Mouse (Mus musculus): ENCODE measurements around the gene Gm20388.

Gene Gm20388

GRCm38 (mm10) chr8:120270449-120270848, 359.8 kb downstream of the Gm20388 start:
- no peak for DNase-seq

DNA sequence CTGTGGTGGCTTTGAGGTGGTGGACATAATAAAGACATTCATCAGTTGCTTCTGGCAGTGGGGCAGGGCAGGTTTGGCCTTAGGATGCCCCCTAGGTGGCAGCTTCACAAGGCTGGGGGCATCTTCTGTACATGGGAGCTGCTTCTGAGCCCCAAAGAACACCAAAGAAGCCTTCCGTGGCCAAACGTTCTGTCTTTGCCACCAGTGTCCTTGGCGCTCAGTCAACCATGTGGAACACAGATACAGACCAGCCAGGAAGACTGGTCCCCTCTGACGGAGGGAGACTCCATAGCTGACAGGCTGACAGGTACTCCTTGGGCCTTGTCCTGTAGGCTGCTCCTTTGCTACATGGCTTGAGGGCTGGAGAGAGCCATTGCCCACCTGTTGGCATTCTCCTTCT, 362.8 kb downstream of the Gm20388 start:
- no peak for DNase-seq

- DNase-seq, result peak; percentile 98
Measured at GRCm38 (mm10) chr8:120276051-120276890, 365.6 kb downstream of the Gm20388 start.

DNA sequence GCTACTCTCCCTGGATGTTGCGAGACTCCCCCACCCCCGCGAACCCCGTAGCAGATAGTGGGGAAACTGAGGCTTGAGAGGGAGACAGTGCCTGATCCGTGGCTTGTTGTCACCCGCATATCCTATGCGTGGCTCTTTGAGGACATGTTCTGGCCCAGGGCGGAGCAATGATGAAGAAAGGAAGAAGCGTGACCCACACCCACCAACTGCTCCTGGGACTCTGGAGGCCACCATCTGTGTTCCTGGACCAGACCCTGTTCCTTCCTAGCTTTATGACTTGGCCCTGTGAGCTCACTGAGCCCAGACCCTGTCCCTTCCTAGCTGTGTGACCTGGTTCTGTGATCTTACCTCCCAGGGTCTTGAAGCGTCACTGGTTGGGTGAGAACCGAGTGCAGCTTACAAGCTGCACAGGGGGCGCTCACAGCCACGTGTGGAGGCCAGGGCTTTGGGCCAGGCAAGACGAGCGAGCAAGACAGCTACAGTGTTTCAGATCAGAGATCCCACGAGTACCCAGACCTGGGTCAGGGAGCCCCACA, 366.3 kb downstream of the Gm20388 start:
- DNase-seq, result peak; percentile 75

DNA sequence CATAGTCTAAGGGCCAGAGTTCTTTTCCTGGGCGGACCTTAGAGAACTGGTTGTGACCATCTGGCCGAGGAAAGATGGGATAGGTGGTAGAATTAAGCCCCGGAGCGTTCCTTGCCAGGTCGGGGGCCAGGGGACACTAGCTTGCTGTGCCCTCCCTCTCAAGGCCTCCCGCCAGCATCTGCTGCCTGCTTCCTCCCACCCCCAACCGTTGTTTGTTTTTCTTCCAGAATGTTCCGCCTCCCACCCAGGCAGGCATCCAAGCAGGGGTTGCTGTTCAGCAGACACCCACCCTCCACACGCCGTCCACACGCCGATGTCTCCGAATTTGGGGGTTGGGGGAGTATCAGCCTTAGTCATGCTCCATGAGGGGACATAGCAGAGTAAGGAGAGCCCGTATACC, 367.4 kb downstream of the Gm20388 start:
- DNase-seq, result no peak

DNA sequence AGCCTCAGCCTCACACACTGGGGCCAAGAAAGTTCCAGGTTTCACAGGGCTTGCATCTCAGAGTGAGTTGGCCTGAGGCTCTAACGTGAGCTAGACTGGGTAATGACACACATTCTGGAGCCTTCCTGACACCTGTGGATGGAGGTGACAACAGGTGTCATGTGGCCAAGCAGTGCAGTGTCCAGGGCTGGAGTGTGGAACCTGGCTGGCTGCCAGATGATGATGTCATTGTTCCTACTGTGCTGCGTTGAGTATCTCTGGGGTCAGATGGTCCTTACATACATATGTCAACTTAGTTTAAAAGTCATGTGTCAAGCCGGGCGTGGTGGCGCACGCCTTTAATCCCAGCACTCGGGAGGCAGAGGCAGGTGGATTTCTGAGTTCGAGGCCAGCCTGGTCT, 368.8 kb downstream of the Gm20388 start:
- DNase-seq, result no peak

- peak; percentile 88 for DNase-seq
Measured at GRCm38 (mm10) chr8:120281487-120281886, 370.8 kb downstream of the Gm20388 start.

DNA sequence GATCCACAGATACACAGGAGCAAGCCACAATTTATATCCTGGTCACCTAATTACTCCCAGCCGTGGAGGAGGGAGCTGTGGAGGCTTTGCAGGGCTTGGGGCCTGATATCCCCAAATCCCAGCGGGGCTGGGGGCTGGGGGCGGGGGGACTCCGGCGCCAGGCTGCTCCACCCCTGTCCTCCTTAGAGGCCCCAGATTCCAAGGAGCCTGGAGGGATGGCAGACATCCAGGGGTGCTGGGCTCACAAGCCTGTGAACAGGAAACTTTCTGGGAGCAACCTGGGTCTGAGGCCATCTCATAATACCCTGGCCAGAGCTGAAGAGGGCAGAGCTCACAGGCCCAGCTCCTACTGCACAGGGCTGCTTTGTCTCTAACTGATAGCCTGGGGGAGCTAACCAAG, 371.8 kb downstream of the Gm20388 start:
- no peak for DNase-seq

DNA sequence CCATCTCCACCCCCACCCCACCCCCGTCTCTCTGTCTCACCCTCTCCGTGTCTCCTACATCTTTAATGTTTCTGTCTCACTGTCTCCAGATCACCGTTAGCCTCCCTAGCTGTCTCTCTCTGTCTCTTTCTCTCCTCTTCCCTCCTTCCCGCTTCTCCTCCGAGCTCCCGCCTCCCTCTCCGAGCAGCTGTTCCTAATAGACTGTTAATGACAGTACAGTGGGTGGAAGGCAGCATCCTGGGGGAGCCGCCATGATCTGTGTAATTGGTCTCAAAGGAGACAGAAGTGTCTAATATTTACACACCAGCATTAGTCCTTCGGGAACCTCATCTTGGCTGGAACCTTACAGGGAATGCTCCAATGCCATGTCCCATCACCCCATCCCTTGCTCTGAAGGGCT, 373.6 kb downstream of the Gm20388 start:
- no peak for DNase-seq

DNA sequence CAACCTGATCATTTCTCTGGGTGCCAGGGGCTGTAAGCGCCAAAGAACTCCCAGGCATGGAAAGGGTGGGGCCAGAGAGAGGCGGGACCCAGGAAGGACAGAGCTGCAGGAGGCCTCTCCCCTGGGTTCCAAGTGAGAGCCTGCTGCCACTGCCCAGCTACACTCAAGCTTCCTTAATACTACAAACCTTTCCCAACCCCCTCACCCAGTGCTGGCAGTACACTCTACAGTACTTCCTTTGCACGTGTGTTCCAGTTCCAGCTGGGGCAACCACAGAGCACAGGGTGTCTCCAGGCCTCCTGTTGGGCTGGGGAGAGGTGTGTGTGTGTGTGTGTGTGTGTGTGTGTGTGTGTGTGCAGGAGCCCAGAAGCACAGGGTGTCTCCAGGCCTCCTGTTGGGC, 374.4 kb downstream of the Gm20388 start:
- no peak for DNase-seq

DNA sequence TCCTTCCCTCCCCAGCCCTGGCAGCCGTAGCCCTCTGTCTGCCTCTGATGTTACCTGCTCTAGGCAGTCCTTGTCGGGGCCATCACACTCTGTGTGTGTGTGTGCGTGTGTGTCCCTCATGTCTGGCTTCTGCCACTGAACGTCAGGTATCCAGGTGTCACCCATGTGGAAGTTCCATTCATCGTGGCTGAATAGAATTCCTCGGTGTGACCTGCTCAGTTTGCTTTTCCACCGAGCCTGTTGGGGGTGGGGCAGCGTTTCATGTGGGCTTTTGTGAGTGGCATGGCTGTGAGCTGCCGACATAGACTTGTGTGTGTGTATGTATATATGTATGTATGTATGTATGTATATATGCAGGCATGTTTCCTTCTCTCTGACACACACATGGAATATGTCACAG, 375.2 kb downstream of the Gm20388 start:
- no peak for DNase-seq

GRCm38 (mm10) chr8:120288122-120288908, 377.7 kb downstream of the Gm20388 start:
- DNase-seq, result peak; percentile 86

- DNase-seq, result no peak
Measured at GRCm38 (mm10) chr8:120289191-120289590, 378.6 kb downstream of the Gm20388 start.

- DNase-seq, result no peak
Measured at GRCm38 (mm10) chr8:120289698-120290181, 379.1 kb downstream of the Gm20388 start.

DNA sequence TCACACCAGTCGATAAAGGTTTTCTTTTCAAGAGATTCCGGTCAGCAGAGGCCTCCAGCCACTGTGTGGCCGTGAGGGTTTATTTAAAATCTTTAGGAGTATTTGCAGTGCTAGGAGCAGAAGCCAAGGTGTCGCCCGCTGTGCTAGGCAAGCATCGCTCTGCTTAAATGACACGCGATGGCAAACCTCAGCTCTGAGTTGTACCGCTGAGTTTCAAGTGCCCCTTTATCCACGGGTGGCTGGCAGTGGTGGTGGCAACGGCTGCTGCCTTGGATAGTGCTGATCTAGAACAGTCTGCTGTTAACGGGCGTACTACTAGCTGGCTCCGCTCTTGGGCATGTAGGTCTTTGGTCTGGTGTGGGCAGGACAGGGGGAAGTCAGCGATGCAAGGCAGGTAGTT, 380.0 kb downstream of the Gm20388 start:
- DNase-seq, result no peak

GRCm38 (mm10) chr8:120291650-120292049, 381.0 kb downstream of the Gm20388 start:
- no peak for DNase-seq

DNA sequence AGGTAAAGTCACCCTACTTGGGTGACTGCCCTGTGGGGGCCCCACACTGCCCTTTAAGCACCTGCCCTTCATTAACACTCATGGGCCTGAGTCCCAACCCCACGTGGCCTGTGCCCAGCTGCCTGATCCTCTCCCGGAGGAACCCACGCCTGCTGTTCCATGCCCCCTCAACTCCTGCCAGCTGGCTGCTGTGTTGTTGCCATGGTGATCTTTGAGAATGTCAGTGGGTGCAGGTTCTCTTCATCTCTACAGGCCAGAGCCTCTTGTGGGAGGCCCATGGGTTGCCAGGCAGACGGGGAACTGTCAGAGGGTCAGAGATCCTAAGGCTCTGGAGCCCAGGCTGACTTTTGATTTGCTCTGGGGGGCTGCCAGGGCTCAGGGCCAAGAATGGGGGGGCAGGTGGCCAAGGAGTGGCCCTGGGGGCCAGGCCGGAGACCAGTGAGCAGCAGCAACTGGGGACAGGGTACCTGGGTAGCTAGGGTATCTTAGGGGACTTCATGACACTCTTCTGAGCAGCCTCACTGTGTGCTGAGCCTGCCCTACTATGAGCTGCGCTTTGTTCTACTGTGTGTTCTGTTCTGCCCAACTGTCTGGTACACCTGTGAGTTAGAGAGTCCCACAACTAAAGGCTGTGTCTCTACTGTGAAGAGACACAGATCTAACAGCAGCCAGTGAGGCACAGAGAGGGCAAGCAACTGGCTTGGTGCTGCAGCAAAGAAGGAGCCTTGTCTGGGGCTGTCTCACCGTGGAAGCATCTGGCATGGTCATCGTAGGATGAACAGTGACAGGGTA, 381.9 kb downstream of the Gm20388 start:
- DNase-seq, result no peak

DNA sequence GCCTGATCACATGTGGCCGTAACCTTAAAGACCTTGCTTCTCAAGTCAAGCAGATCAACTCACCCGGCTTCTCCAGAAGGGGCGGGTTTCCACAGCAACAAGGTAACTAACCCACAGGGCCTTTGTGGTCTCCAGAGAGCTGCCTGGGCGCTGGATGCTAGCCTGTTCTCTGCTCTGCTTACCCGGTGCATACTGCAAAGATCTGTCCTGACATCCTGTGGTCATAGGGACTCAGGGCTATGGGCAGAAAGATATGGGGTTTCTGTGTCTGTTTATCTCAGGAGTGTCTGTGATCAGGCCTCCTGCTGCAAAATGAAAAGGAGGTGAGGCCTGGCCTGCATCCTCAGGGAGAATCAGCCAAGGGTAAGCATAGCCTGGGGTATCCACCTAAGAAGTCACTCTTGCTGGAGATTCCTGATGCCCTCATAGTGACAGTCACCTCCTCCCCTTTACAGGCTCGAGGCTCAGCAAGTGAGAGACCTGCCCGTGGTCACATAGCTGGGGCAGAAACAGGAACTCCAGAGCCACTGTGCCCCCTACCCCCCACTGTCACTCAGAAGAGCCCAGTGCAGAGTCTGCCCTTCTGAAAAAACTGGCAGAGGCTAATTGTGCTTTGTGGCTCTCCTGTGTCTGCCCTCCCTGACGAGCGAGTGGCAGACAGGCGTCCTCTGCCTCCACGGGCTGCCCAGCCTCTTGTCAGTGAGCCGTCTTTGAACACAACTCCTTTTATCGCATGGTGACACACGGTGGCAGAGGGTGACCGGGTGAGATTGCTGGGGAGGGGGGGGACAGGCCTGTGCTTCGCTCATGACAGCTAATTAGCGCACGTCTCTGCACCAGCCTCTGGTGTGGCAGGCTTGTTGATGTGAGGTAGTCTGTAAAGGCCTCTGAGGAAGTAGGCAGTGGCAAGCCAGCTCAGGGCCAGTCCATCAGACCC, 383.0 kb downstream of the Gm20388 start:
- DNase-seq, result no peak

DNA sequence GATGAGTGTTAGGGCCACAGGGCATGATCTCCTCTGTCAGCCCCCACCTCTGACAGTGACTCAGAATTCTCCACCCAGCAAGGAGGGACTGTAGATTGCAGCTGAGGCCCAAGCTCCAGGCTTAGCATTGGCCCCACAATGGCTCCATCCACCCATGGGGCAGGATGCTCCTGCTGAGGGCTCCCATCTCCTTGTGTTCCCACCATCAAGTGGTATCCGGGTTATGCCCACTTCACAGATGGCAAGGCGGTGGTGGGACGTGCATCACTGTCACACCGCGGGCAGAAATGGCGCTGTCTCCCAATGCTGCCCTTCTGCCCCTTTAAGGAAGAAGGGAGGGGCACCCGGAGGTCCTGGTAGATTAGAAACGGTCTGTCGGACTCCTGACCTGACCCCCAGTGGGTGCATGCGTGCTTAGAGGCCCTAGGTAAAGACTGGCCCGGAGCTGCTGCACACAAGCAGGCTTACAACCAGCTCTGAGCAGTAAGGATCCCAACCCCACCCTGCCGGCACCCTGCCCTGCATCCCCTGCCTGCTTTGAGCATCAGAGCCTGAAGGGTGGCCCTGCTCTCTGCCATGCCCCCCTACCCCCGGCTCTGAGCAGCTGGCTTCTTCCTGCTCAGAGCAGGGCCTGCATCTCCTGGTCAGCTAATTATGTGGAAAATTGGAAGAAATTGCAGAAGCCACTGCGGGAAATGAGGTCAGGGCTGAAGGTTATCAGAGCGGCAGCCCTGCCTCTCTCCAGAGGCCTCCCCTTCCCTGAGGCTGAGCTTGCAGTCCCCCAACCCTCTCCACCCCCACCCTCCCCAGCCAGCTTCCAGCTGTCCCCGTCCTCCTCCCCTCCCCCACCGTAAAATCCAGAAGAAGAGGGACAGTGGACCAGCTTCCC, 384.6 kb downstream of the Gm20388 start:
- peak; percentile 87 for DNase-seq

DNA sequence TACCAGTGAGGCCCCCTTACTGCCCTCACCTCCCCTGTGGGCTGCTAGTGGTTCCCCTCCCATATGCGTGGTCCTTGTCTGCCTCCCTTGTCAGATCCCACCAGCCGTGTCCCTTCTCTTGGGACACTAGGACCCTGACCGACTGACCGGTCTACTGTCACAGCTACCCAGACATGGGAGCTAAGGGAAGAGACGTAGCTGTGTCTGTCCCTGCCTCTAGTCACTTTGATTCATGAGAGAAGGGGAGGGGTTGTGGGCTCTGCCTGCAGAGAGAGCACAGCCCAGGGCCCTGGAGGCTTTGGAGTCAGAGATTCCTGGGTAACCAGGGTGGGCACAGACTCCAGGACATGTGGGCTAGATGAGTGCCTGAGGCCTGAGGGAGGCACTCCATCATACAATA, 386.4 kb downstream of the Gm20388 start:
- DNase-seq, result peak; percentile 68
